In genomic region chr5:52833005-52833404, GRCm38 (mm10) we compare ENCODE assay signal across 8 mouse cellular contexts. TPM values are rescaled to one million over a fixed set of nuclear protein-coding genes. Genes with fewer than 3 reads are reported as not detected.
DNase-seq lines count a peak whose midpoint lies in the region; ATAC-seq lines count a peak whose summit lies in the region.

No protein-coding gene starts in this region.

- H3K4me1 ChIP-seq in forebrain, embryonic 13.5 days: peaks cover 27% of the 10 kb centered on the region

- H3K9me3 ChIP-seq in forebrain, embryonic 13.5 days (replicated peaks): no peaks in the 10 kb centered on the region

- peak overlapping the region; percentile 82 for H3K4me2 ChIP-seq in forebrain, embryonic 13.5 days

- H3K27ac ChIP-seq in forebrain, embryonic 13.5 days: peak overlapping the region; percentile 88

- no peak for ATAC-seq in forebrain, embryonic 13.5 days
- peak; percentile 35; the same call in 1 of the 2 replicates for ATAC-seq in megakaryocyte-erythroid progenitor cell, adult 5-6 weeks (replicated peaks; ENCODE audit: low FRiP score, low TSS enrichment, poor library complexity, severe bottlenecking)

- peak; percentile 31 for DNase-seq in kidney, adult 9 months
- no peak for DNase-seq in kidney, adult 11 months
- DNase-seq in adipocyte (ENCODE audit: low spot score): peak; percentile 73
- DNase-seq in kidney, postnatal 14 days: peak; percentile 12
- no peak for DNase-seq in layer of hippocampus, adult 8-10 months (ENCODE audit: low spot score in 2 of 2)
- DNase-seq in testis, postnatal 14 days (ENCODE audit: low spot score): no peak

- peaks cover 19% of the 10 kb centered on the region for H3K36me3 ChIP-seq in forebrain, embryonic 13.5 days (ENCODE audit: poor library complexity, severe bottlenecking)

- peak overlapping the region; percentile 65; the same call in 1 of the 2 replicates for H3K9ac ChIP-seq in forebrain, embryonic 13.5 days

- H3K27me3 ChIP-seq in forebrain, embryonic 13.5 days: no peaks in the 10 kb centered on the region

- H3K4me3 ChIP-seq in forebrain, embryonic 13.5 days: no peak overlapping the region; the same call in 1 of the 2 replicates

RNA-seq across cellular contexts. Expression of gene Anapc4, which starts 0.8 kb away (rescaled TPM):
- polyA plus RNA-seq in forebrain, embryonic 13.5 days (2015; fragmentation: Nextera tagmentation; extraction: Ambion mirVana): 112 and 121 TPM in 2 replicates
- total RNA-seq in megakaryocyte-erythroid progenitor cell, adult 5-6 weeks (2014; fragmentation: Nextera tagmentation): 63.6 and 64.2 TPM in 2 replicates
- 70.9 and 115 TPM in 2 replicates for total RNA-seq in megakaryocyte-erythroid progenitor cell, adult 5-6 weeks (2017)
- total RNA-seq in layer of hippocampus, adult 8-10 months (2022): 10 to 100 TPM; 70.2 to 82.7 (median 74.9) TPM

RNA-seq across cellular contexts. Expression of gene Zcchc4, which starts 57.8 kb away (rescaled TPM):
- polyA plus RNA-seq in forebrain, embryonic 13.5 days (2015; fragmentation: Nextera tagmentation; extraction: Ambion mirVana): 14.7 and 15.6 TPM in 2 replicates
- total RNA-seq in megakaryocyte-erythroid progenitor cell, adult 5-6 weeks (2014; fragmentation: Nextera tagmentation): 24.3 and 28.1 TPM in 2 replicates
- 17.6 and 21.2 TPM in 2 replicates for total RNA-seq in megakaryocyte-erythroid progenitor cell, adult 5-6 weeks (2017)
- total RNA-seq in layer of hippocampus, adult 8-10 months (2022): 10 to 100 TPM; 10.1 to 14.0 (median 12.0) TPM

Comparison
In these comparisons a context has a peak if more than half of its experiments do, and no peak if none do; other contexts are left out.
1. DNase-seq: peak in kidney, adult 9 months (single experiment), adipocyte (single experiment) and kidney, postnatal 14 days (single experiment); none in kidney, adult 11 months (single experiment), layer of hippocampus, adult 8-10 months (0 of 2) and testis, postnatal 14 days (single experiment).